Mouse (Mus musculus) brain, embryonic 14.5 days (tissue): ENCODE measurements at regions not wholly inside any gene's neighbourhood (a gene's known extent, or its start where the extent isn't known, plus 50 kb on each side); places are given as distances from the start of the nearest gene placed in this dataset.

Source experiments
- DNase-seq: peaks from one replicate; pipeline ENCODE4 v3.0.0-alpha.2; 2011; ENCODE audit warnings: low read depth
- CTCF ChIP-seq: fragments of 200-500 bp; IDR thresholded peaks from 2 replicates; pipeline ENCODE4 v1.5.1; 2012; ENCODE audit warnings: inconsistent platforms, mild to moderate bottlenecking, moderate library complexity, borderline replicate concordance; ENCODE audit not compliant: insufficient read depth, insufficient read length; ENCODE audit errors: extremely low read depth
- POLR2A ChIP-seq: fragments of 200-500 bp; IDR thresholded peaks from 2 replicates; pipeline ENCODE4 v1.6.1; 2012; ENCODE audit warnings: mild to moderate bottlenecking, inconsistent platforms, borderline replicate concordance; ENCODE audit not compliant: poor library complexity, insufficient read depth, insufficient read length, severe bottlenecking; ENCODE audit errors: extremely low read depth

DNA sequence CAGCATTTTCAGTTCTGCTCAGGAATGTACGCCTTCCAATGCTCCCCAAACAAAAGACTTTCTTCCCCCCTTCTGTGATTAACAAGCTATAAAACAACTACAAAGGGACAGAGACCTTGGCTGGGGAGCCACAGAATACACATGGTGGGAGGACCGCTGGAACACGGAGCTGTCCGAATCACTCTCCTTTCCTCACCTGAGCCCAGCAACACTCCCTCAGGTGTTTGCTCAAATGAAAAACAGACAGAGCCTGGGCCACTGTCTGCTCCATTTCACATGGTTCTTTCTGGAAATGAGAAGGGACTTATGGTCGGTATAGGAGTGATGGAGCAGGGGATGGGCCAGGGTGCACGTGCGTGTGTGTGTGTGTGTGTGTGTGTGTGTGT is 215.9 kb downstream of the Mreg start:
- no peak for DNase-seq
- TF ChIP-seq POLR2A (no peak), CTCF (no peak)

DNA sequence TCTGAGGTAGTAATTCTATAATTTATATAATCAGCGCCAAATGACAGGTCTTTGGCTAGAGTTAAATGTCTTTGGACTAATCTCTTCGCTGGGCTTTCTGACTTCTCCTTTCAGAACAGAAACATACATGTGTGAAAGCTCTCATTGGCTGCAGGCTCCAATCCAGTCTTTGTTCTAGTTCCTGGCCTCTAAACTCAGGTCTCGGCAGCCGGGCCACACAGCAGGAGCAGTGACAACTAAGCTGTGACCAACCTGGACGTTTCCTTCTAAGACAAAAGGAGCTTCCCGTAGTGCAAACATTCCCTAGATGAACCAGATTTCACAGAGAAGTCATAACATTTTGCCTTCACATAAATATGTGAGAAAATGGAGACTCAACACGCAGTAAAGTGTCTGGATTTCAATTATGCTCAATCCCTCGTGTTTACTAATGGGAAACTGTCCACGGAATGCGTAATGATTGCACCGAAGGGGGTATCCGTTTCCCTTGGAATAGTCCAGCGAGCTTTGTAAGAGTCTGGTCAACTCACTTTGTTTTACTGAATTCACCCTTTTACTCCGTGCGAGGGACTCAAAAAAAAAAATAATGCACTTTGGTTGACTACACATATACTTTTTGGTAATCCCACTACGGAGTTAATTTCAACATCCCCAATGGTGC is 216.4 kb downstream of the Mreg start:
- no peak for TF ChIP-seq POLR2A
- TF ChIP-seq CTCF: no peak
- DNase-seq: peak; percentile 24

DNA sequence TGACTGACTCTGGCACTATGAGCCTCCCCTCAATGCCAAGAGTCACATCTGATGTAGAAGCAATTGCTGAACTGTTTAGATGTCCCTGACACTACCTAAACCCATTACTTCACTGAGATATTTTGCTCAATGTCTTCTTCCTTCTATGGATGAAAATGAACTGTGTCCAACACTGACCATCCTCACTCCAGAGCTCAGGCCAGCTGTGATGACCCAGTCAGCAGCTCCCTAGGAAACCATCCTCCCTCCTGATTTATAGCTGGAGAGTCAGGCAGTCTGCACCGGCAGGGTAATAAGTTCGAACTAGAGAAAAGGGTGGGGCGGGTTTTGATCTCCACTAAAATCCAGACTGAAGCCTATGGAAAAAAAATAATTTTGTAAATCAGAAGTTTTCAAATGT is 221.2 kb downstream of the Mreg start:
- DNase-seq: no peak
- no peak for TF ChIP-seq CTCF
- TF ChIP-seq POLR2A: no peak

DNA sequence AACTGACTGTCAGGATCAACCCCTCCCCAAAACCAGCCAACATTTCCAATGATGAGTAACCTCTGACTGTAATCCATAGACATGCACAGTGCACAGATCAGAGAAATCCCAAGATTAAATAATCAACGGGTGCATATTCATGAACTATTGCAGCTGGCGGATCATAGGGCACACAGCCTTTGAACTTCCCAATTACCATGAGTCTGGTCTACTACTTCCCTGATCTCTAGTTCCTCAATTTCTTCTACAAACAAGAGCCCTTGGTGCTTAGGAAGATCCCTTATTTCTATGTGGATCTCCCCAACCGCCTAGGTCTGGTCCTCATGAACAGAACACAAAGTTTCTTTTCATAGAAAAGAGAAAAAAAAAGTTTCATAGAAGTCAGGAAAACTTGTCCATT is 224.0 kb downstream of the Mreg start:
- no peak for TF ChIP-seq POLR2A
- TF ChIP-seq CTCF: no peak
- DNase-seq: no peak

DNA sequence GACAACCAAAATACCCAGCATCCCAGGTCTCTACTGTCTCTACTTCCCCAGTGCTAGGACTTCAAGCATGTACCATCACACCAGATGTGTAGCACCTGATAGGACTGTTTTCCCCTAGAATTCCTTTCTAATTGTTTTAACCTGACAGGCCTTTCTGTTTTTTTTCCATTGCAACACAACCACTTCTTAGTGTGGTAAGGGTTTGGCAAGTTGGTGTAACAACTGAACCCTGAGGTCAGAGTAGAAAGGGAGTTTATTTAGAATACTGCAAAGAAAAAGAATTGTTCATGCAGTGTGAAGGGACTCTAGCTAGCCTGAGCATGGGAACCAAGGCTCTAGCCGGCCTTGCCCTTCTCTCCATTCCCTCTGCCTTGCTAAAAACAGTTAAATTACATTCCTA is 226.1 kb downstream of the Mreg start:
- TF ChIP-seq POLR2A (no peak), CTCF (no peak)

DNA sequence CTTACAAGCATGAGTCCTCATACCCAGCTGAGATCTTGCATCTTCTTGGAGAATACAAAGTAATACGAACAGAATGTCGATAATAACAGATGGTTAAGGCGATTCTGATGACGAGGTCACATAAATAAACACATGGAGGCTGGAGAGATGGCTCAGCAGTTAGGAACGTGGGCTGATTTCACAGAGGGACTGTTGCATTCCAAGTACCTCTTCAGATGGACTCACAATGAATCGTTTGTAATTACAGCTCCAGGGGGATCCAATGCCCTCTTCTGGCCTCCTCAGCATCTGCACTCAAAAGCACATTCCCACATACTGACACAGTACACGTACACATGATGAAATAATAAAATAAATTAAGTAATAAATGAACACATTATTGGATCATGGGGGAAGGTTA is 228.3 kb downstream of the Mreg start:
- DNase-seq: no peak
- TF ChIP-seq CTCF: no peak
- TF ChIP-seq POLR2A: no peak

More for the DNA sequence above, 226.1 kb downstream of the Mreg start:
- no peak for DNase-seq

DNA sequence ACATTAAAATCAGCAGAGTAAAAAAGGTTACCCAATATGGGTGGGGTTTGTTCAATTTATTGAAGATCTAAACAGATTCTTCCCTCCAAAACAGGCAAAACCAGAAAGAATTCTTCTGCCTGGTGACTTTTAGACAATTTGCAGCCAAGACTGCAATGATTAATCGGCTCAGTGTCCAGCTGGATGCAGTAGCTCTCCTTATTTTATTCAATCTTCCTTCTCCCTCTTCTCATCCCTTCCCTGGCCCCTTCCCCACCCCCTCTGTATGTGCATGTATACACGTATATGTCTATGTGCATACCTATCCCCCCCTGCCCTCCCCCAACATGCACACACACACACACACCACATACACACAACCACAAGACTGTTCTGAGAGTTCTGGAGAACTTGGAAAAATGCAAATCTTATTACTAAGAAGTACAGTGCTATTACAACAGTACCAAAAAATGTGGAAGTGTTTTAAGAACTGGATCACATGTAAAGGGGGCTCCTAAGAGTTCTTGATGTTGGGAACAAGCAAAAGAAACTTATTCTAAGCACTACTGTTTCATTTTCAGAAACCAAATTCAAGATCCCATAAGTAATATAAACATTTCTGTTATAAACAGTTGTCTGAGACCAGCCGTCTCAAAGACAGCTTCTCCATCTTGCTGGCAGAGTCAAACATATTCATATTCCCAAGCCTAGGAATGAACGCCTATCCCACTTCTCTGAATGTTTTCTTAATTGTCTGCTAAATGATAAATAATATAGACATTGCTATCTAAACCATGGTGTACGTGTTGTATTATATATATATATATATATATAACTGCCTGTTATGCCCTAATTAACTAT is 229.5 kb downstream of the Mreg start:
- no peak for DNase-seq
- TF ChIP-seq POLR2A (no peak), CTCF (no peak)

DNA sequence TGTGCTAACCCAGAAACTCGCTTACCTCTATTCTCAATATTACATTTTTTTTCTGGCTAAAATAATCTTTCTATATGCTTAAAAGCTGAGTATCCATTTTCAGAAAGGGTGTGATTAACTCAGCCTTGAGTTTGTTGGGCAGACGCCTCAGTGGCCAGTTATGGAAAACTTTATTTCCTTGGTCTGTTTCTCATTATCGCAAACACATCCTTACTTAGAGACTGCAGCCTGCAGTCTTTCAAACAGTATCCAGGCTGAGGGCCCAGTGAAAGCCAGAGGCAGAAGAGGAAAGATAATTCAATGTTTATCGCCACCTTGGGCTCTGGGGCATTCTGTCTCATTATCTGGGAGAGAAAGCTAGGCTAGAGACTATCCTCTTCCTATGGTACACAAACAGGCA is 231.5 kb downstream of the Mreg start:
- TF ChIP-seq CTCF (no peak), POLR2A (no peak)
- DNase-seq: no peak

DNA sequence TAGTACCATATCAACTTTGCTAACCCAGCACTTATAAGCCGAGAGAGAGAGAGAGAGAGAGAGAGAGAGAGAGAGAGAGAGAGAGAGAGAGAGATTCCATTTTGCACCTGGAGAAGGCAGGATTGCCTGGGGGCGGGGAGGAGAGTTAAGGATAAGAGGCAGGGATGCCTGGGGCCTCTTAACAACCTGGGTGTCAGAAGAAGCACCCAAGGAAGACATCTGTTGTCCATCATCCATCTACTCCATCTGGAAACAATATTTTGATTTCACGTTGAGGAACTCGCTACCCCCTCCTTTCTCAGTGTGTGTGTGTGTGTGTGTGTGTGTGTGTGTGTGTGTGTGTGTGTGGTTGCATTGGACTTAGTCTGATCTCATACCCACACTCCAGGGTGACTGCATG is 232.8 kb downstream of the Mreg start:
- no peak for DNase-seq
- TF ChIP-seq CTCF: no peak
- TF ChIP-seq POLR2A: no peak

DNA sequence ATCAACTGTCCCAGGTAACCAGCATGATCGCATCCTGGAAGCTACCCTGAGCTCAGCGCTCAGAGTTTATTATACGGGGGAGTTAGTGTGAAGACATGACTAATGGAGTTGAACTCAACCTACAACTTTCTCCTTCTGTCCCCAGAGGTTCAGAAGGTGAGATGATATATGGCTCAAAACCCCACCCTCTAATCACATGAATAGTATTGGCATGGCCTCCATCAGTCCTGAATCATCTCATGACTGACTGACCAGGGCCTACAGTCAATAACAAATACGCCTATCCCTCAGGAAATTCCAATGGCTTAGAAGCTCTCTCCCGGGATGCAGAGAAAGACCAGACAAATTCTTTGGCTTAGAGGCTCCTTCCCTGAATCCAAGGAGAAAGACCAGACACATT is 234.7 kb downstream of the Mreg start:
- TF ChIP-seq CTCF (no peak), POLR2A (no peak)
- no peak for DNase-seq

DNA sequence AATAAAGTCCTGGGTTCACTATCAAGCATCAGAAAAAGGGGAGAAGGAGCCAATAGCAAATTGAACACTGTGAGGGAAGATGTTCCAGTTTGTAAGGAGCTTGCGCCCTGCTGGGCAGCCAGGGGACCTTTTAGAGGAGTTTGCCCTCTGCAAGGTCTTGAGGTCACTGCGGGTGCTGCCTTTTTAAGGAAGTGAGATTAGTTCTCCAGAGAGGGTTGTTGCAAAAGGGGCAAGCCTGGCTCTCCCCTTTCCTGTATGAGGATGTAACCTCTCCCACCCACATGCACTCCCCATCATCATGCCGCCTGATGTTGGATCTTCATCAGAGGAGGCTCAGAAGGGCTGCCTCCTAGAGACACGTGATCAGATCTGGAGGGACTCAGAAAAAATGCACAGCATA is 237.4 kb downstream of the Mreg start:
- TF ChIP-seq POLR2A (no peak), CTCF (no peak)
- no peak for DNase-seq

DNA sequence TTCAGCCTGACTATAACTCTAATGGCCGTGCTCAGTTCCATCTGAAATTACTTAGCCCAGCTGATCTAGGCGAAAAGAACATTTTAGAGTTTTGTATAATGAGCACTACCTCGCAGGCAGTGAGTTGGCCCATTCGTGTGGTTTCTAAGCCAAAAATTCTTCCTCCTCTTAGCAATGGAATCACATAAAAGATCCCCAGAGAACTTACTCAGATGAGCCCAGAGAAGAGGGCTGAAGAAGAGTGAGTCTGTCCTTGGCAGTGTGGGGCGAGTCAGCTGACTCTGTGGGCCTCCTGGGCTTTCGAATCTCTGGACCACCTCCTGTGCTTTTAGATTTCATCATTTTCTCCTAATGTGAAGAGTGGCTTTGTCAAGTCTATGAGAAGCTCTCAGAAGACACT is 240.2 kb downstream of the Mreg start:
- TF ChIP-seq POLR2A (no peak), CTCF (no peak)
- no peak for DNase-seq

DNA sequence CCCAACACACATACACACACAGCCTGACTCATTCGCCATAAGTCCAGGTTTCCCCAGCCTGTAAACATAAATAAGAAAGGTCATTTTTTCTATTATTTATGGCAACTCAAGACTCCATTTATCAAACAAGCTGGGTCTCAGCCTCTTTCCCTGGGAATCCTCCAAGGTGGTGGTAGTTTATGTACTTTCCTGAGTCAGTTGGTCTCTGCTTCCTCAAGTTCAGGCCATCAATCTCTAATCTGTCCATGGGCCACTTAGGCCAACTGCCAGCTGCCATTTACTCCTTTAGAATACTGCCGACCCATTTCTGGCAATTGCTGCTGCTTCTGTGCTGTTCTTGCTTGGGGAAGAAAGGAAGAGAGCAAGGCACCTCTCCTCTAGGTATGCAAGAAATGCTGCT is 241.3 kb downstream of the Mreg start:
- no peak for DNase-seq
- no peak for TF ChIP-seq CTCF
- no peak for TF ChIP-seq POLR2A
